Mouse (Mus musculus) CH12.LX (cell line): ENCODE data around the gene Gnb1. TPM values are rescaled to one million over a fixed set of nuclear protein-coding genes. Genes with fewer than 3 reads are reported as not detected.

Experiments used
- DNase-seq: peaks from one replicate; pipeline ENCODE4 v3.0.0-alpha.2; 2013; ENCODE audit errors: extremely low read depth
- H3K27ac ChIP-seq: 2 replicates; pipeline ENCODE4 v1.5.1; 2012; ENCODE audit warnings: low read depth, mild to moderate bottlenecking, control low read depth, moderate library complexity; ENCODE audit not compliant: insufficient read depth
- H3K27me3 ChIP-seq: replicated peaks from 2 replicates; pipeline ENCODE3; 2012; ENCODE audit warnings: inconsistent platforms
- H3K36me3 ChIP-seq, 2 experiments: replicated peaks in 1 of 2; 2 replicates each; pipeline versions ENCODE3 to v1.6.1; 2012; ENCODE audit warnings: inconsistent platforms in 1 of 2, low read length in 1 of 2, mild to moderate bottlenecking in 1 of 2, mixed read lengths in 1 of 2, moderate library complexity in 1 of 2; ENCODE audit not compliant: control insufficient read depth in 1 of 2, insufficient read depth in 1 of 2
- H3K4me1 ChIP-seq, 2 experiments: 2 replicates each; pipeline ENCODE4 v1.6.1; 2012; ENCODE audit warnings: inconsistent platforms in 1 of 2, moderate library complexity in 1 of 2; ENCODE audit not compliant: insufficient read depth in 2 of 2, control insufficient read depth in 1 of 2
- H3K4me2 ChIP-seq: 2 replicates; pipeline ENCODE4 v1.6.1; 2012; ENCODE audit warnings: low read depth, mild to moderate bottlenecking, control low read depth; ENCODE audit not compliant: poor library complexity, insufficient read depth, severe bottlenecking
- H3K4me3 ChIP-seq, 3 experiments: fragments of 150-350 bp in 1 of 3; sonication (generic) in 1 of 3; replicated peaks in 1 of 3; 2 replicates each; pipeline versions ENCODE3 to v1.5.1; 2011 to 2012; ENCODE audit warnings: low read depth in 2 of 3, low read length in 2 of 3, mild to moderate bottlenecking in 2 of 3, moderate library complexity in 2 of 3, control low read depth in 1 of 3, improper control_type of control experiment in 1 of 3, inconsistent platforms in 1 of 3, mixed read lengths in 1 of 3; ENCODE audit not compliant: poor library complexity in 1 of 3
- H3K79me2 ChIP-seq: replicated peaks from 2 replicates; pipeline ENCODE4 v1.6.1; 2012; ENCODE audit warnings: mild to moderate bottlenecking, moderate library complexity; ENCODE audit not compliant: control insufficient read depth, poor library complexity, insufficient read depth, severe bottlenecking; ENCODE audit errors: extremely low read depth
- H3K9ac ChIP-seq: 2 replicates; pipeline ENCODE4 v1.6.1; 2012; ENCODE audit warnings: low read depth, mild to moderate bottlenecking, control low read depth, moderate library complexity; ENCODE audit not compliant: insufficient read depth
- H3K9me3 ChIP-seq: replicated peaks from 2 replicates; pipeline ENCODE3; 2012; ENCODE audit warnings: low read length, inconsistent platforms, mixed read lengths
- CHD1 ChIP-seq: IDR thresholded peaks from 2 replicates; pipeline ENCODE4 v1.6.1; 2012; ENCODE audit warnings: low read depth, low read length, improper control_type of control experiment, inconsistent platforms
- CHD2 ChIP-seq: IDR thresholded peaks from 2 replicates; pipeline ENCODE4 v1.6.1; 2011; ENCODE audit warnings: low read length, improper control_type of control experiment
- E2F4 ChIP-seq: IDR thresholded peaks from 2 replicates; pipeline ENCODE4 v1.6.1; 2011; ENCODE audit warnings: low read depth, low read length, improper control_type of control experiment; ENCODE audit not compliant: insufficient replicate concordance
- ETS1 ChIP-seq: conservative IDR thresholded peaks from 2 replicates; pipeline ENCODE4 v1.6.1; 2012; ENCODE audit warnings: low read depth, mild to moderate bottlenecking, inconsistent platforms, low read length, improper control_type of control experiment, moderate library complexity
- HCFC1 ChIP-seq: IDR thresholded peaks from 2 replicates; pipeline ENCODE4 v1.6.1; 2012; ENCODE audit warnings: low read depth, mild to moderate bottlenecking, inconsistent platforms, low read length, improper control_type of control experiment
- IRF4 ChIP-seq: IDR thresholded peaks from 2 replicates; pipeline ENCODE4 v1.6.1; 2014; ENCODE audit warnings: low read depth, mild to moderate bottlenecking, inconsistent platforms, low read length, improper control_type of control experiment
- MAFK ChIP-seq: IDR thresholded peaks from 2 replicates; pipeline ENCODE4 v1.6.1; 2011; ENCODE audit warnings: low read length, improper control_type of control experiment; ENCODE audit not compliant: insufficient replicate concordance
- MAX ChIP-seq: IDR thresholded peaks from 2 replicates; pipeline ENCODE4 v1.6.1; 2011; ENCODE audit warnings: low read length, improper control_type of control experiment
- PAX5 ChIP-seq: IDR thresholded peaks from 2 replicates; pipeline ENCODE4 v1.6.1; 2012; ENCODE audit warnings: low read length, inconsistent platforms, mixed read lengths
- POLR2AphosphoS2 ChIP-seq: IDR thresholded peaks from 2 replicates; pipeline ENCODE4 v1.6.1; 2011; ENCODE audit warnings: low read depth, low read length, improper control_type of control experiment
- RAD21 ChIP-seq: IDR thresholded peaks from 2 replicates; pipeline ENCODE4 v1.6.1; 2011; ENCODE audit warnings: low read depth, mild to moderate bottlenecking, low read length, improper control_type of control experiment, moderate library complexity
- RCOR1 ChIP-seq: conservative IDR thresholded peaks from 2 replicates; pipeline ENCODE4 v1.6.1; 2012; ENCODE audit warnings: low read depth, mild to moderate bottlenecking, inconsistent platforms, low read length, improper control_type of control experiment
- ZKSCAN1 ChIP-seq: IDR thresholded peaks from 2 replicates; pipeline ENCODE4 v1.6.1; 2012; ENCODE audit warnings: low read depth, inconsistent platforms, low read length, improper control_type of control experiment, borderline replicate concordance
- ZNF384 ChIP-seq: IDR thresholded peaks from 2 replicates; pipeline ENCODE4 v1.6.1; 2012; ENCODE audit warnings: low read depth, low read length, improper control_type of control experiment, inconsistent platforms
- dilution Hi-C: fragments of 300-500 bp; cut with MboI; formaldehyde crosslinking; loops from 2 replicates; pipeline ENCODE4 v1.14.3; 2020; ENCODE audit warnings: low sequenced_read_pairs; ENCODE audit not compliant: extremely low pct_unique_long_range_greater_than_20kb, extremely low pct_ligation_motif_present
- in situ Hi-C: fragments of 300-500 bp; cut with MboI; formaldehyde crosslinking; loops from 3 replicates; pipeline ENCODE4 v1.14.3; 2019; ENCODE audit warnings: low sequenced_read_pairs, low pct_ligation_motif_present, low pct_unique_long_range_greater_than_20kb, mixed read lengths
- polyA plus RNA-seq: library from polyadenylated mRNA; unstranded; fragments of >175 nt; gene quantifications from 2 replicates; pipeline ENCODE4 v1.2.1, GENCODE M21; 2012; ENCODE audit warnings: low read depth; ENCODE audit not compliant: insufficient read length
- total RNA-seq, 2 experiments: library from RNA; depleted of rRNA; stranded (reverse); fragments of 300-350 nt in 1 of 2; fragments of >200 nt in 1 of 2; gene quantifications; 2 replicates each; pipeline ENCODE4 v1.2.3; 2012 to 2014

Gnb1 gene
- total and polyA plus RNA-seq, 3 experiments: 88.0 to 407 (median 134) TPM

DNA sequence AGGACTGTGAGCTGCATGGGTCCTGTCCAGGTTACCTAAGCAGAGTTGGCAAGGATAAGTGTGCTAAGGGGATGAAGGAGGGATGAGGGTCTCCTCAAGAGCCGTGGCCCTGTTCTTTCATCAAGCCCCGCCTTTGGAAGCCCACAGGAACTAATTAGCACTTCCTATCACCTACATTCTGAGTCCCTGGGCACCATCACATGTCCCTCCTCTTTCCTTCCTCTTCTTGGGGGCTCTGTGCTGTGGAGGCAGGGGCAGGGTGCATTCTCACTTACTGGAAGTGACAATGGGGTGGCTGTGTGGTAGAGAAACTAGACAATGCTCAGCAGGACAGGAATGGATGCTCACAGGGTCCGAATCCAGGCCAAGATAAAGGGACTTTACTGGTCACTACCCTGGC, 3.4 kb upstream of the Gnb1 start:
- in situ Hi-C loops (loop anchor here (10.0 kb wide), 1 partner anchor 207 kb away; the partner anchor contains the start of gene Fndc10), dilution Hi-C loops (no loop called here)
- H3K36me3 ChIP-seq: no peaks in the 10 kb centered on the region
- DNase-seq: no peak
- H3K9me3 ChIP-seq: no peaks in the 10 kb centered on the region
- H3K27ac ChIP-seq: no peak overlapping the region
- no peaks in the 10 kb centered on the region for H3K27me3 ChIP-seq
- H3K4me2 ChIP-seq: no peak overlapping the region
- H3K4me1 ChIP-seq: peaks cover 44 to 77% of the 10 kb centered on the region in 2 experiments
- no peak overlapping the region for H3K9ac ChIP-seq
- H3K4me3 ChIP-seq: no peak overlapping the region
- peaks cover 15% of the 10 kb centered on the region for H3K79me2 ChIP-seq
- TF ChIP-seq CHD2 (0 out of 2 replicates have a peak, but pooled peaks have one; percentile 30), HCFC1 (no peak)
- TF ChIP-seq, all 38 proteins: peak for 1

DNA sequence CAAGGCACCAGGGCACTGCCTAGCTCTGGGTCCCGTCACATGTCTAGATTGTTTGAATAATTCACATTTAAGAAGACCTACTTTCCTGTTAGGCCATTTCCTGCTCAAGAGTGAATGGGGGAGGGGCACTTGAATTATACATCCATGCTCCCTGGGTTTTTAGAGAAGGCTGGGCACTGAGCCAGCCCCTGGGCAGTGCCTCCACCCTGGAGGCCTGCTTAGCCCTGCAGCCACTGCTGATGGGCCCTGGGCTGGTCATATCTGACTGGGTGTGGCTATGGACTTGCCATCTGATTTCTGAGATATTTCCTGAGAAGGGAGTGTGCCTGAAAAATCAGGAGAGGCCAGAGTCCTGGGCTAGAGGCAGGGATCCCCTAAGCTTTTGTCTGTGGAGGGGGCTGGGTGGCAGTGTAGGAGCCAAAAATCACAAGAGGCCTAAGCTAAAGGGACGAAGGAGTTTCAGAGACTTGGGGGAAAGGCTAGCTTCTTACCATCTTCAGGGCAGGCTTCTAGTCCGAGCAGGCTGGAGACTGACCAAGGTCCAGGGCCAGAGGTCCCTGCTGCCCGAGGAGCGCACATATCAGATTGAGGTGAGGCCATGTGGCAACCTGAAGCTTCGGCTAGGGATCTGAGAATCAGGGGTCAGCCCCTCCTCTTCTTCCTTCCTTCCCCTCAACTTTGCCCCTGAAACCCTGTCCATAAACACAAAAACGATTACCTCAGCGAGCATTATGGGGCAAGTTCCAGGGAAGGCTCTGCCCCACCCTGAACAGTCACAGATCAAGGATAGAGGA, 2.7 kb upstream of the Gnb1 start:
- in situ Hi-C loops: loop anchor here (10.0 kb wide), 1 partner anchor 206 kb away; the partner anchor contains the start of gene Fndc10
- Histone ChIP-seq H3K36me3 (no peaks in the 10 kb centered on the region), H3K9me3 (no peaks in the 10 kb centered on the region), H3K27ac (peak overlapping the region; percentile 2; the same call in 1 of the 2 replicates), H3K4me2 (no peak overlapping the region), H3K79me2 (peaks cover 20% of the 10 kb centered on the region), H3K9ac (peak overlapping the region; percentile 32; the same call in 1 of the 2 replicates), H3K27me3 (no peaks in the 10 kb centered on the region), H3K4me1 (peaks cover 42 to 73% of the 10 kb centered on the region in 2 experiments), H3K4me3 (no peak overlapping the region)
- dilution Hi-C loops: no loop called here
- TF ChIP-seq ZNF384 (0 out of 2 replicates have a peak, but pooled peaks have one; percentile 3), PAX5 (no peak), MAX (no peak), CHD2 (peak; percentile 16; the same call in 1 of the 2 replicates), POLR2AphosphoS2 (no peak)
- DNase-seq: no peak

DNA sequence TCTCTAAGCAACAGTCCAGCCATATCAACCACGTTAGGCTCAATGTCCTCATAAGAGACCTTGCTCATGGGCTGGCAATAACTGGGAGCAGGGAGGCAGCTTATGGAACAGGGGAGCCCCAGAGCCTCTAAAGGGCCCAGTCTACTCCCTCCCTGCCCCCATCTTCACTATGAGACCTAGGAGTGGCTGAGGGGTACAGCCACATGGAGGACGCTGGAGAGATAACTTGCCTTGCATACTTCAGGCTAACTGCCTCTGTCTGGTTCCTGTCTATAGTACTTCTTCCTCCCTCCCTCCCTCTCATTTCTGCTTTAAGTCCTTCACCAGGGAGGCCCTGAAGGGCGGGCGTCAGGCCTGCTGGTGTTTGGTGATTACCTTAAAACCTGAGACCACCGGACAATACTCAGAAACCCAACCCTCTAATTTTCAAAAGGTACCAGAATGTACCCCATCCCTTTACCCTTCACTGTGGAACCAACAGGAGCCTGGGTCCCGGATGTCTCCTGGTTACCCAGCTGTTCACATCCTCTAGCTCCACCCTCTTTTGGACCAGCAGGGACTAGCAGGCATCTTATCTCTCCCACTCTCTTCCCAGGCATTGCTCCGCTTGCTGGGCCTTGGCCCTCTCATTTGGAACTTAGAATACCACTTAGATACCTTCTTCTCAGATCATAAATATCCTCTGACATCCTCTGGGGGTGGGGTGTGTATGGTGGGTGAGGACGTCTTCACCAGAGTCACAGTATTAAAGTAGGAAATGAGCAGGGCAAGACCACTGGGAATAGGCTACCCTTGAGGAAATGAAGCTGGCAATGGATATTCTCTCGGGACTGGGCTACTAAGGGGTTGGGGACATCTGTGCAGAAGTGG, 1.8 kb upstream of the Gnb1 start:
- H3K4me2 ChIP-seq: peak overlapping the region; percentile 53; the same call in 1 of the 2 replicates
- in situ Hi-C loops (loop anchor here (10.0 kb wide), 1 partner anchor 205 kb away; the partner anchor contains the start of gene Fndc10), dilution Hi-C loops (no loop called here)
- H3K4me1 ChIP-seq: peaks cover 36 to 73% of the 10 kb centered on the region in 2 experiments
- no peaks in the 10 kb centered on the region for H3K27me3 ChIP-seq
- no peak overlapping the region for H3K4me3 ChIP-seq
- H3K36me3 ChIP-seq: peaks cover 0 to 4% of the 10 kb centered on the region in 2 experiments
- H3K27ac ChIP-seq: peak overlapping the region; percentile 78; the same call in 1 of the 2 replicates
- H3K9me3 ChIP-seq: no peaks in the 10 kb centered on the region
- no peak for TF ChIP-seq MAFK
- no peak for TF ChIP-seq IRF4
- TF ChIP-seq RAD21: no peak
- TF ChIP-seq ZKSCAN1: no peak
- no peak for TF ChIP-seq CHD1
- TF ChIP-seq RCOR1: no peak
- no peak for TF ChIP-seq E2F4
- no peak for TF ChIP-seq ETS1
- no peak overlapping the region for H3K9ac ChIP-seq
- peaks cover 29% of the 10 kb centered on the region for H3K79me2 ChIP-seq
- no peak for DNase-seq
